Mouse (Mus musculus): ENCODE measurements around the gene Apoc2.

Gene Apoc2

DNA sequence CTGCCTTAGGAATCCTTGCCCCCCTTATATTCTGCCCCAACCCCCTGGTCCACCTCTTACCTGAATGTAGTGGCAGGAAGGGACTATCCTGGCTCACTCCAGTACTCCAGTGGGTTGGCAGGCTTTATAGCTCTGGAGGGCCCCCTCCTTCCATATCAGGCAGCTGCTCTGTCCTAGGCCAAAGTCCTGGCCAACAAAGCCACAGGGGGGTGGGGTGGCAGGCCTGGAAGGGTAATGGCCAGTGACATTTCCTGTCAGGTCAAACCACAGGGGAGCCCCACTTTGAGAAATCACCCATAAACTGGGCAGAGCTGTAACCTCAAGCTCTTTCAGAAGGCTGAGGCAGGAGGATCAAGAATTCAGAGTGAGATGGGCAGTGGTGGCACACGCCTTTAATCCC lies 1.1 kb downstream of the Apoc2 start:
- no peak for DNase-seq

DNA sequence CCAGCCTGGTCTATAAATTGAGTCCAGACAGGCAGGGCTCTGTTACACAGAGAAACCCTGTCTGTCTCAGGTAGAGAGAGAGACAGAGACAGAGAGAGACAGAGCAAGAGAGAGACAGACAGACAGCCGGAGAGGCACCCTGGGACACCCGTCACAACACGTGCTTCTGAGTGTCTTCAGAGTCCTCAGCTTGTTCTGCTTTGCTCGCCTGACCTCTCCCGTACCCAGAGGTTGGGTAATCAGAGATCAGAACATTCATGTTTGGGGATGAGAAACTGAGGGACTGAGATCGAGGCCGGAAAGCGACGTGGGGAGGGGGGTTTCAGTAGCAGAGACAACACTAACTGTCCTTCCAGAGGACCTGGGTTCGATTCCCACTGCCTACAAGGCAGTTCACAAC lies 1.9 kb downstream of the Apoc2 start:
- no peak for DNase-seq

DNA sequence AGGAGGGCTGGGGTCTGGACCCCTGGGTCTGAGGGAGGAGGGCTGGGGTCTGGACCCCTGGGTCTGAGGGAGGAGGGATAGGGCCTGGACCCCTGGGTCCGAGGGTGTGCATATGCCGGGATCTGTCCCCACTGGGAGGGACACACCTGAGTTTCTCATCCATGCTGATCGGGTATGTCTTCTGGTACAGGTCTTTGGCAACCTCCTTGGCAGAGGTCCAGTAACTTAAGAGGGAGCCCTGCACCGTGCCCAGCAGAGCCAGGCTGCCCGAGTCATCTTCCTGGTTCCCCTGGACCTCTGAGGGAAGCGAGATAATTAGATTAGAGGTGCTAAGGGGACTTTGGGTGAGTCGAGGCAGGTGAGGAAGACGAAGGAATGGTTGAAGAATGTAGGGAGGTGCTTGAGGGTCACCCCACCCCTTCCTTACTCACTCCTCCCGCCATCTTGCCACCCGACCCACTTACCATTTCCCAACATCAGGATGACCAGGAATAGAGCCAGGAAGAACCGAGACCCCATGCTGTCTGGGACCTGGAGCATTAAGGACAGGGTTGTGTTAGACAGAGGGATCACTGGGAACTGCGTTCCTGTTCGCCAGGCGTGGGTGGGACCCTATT lies 4.5 kb downstream of the Apoc2 start:
- no peak for DNase-seq

DNA sequence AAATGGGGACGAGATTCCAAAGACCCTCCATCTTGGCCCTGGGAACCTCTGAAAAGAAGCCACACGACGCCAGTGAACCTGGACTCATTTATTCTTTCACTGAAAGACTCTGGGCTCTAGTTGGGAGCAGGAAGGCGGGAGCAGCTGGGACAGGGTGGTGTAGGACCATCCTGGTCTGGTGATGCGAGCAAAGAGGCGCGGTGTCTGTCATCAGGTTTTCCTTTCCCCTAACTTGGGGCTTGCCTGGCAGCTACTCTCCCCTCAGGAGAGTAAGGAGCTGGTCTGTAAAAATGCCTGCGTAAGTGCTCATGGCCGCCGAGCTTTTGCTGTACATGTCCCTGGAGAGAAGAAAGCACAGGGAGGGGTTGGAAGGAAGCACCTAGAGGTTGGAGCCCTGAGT lies 6.2 kb downstream of the Apoc2 start:
- no peak for DNase-seq

DNA sequence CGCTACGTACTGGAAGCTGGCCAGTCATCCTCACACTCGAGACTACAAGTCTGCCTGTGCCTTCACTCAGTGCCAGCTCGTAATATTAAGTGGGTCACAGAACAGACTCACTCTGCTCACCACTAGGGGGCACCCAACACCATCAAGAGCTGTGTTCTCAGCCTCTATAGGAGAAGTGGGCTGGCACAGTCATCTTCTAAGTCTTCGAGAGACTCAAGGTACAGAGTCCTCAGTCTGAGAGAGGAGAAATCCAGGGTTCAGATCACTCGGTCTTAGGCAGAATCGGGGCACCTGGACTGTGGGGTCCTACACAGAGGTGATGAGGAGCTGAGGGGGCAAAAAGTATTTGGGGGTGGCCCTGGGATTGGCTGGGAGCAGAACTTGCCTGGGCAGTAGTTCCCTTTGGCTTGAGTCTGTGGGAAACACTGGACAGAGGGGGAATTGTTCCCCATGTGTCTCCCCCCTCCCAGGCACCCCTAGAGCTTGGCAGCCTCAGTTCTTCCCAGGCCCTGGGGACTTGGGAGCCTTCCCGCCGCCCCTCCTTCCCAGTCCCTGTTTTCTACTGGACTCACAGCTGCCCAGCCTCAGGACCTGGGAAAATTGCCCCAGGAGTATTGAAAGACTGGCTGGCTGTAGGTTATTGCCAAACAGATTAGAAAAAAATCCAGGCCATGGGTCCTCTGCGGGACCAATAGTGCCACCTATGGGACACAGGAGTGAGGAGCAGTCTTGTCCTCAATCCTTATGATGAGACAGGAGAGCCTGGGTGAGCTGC lies 8.6 kb downstream of the Apoc2 start:
- DNase-seq = peak; percentile 83 to 85

DNA sequence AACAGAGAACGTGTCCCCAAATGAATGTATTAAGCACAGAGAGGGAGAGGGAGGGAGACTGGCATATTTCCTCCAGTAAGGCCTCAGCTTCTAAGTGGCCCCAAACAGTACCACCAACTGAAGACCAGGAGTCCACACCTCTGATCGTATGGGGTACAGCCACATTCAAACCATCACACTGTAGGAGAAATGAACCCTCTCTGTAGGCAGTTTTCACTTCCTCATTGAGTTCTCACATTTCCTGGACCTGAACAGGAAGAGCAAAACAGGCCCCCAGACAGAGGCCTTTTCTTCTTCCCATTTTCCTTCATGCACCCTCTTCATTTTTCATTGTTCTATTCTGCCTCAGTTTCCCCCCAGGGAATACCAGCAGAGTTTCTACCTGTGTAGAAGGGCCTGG lies 10.3 kb downstream of the Apoc2 start:
- no peak for DNase-seq

DNA sequence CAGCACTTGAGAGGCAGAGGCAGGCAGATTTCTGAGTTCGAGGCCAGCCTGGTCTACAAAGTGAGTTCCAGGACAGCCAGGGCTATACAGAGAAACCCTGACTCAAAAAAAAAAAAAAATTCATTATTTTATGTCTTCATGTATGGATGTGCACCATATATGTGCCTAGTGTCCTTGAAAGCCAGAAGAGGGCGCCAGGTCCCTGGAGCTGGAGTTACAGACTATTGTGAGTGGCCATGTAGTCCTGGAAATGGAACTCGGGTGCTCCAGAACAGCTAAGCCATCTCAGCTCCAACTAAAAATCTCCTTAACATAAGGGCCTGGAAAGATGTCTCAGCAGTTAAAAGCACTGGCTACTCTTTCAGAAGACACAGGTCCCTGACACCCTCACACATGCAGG lies 11.0 kb downstream of the Apoc2 start:
- DNase-seq = no peak

DNA sequence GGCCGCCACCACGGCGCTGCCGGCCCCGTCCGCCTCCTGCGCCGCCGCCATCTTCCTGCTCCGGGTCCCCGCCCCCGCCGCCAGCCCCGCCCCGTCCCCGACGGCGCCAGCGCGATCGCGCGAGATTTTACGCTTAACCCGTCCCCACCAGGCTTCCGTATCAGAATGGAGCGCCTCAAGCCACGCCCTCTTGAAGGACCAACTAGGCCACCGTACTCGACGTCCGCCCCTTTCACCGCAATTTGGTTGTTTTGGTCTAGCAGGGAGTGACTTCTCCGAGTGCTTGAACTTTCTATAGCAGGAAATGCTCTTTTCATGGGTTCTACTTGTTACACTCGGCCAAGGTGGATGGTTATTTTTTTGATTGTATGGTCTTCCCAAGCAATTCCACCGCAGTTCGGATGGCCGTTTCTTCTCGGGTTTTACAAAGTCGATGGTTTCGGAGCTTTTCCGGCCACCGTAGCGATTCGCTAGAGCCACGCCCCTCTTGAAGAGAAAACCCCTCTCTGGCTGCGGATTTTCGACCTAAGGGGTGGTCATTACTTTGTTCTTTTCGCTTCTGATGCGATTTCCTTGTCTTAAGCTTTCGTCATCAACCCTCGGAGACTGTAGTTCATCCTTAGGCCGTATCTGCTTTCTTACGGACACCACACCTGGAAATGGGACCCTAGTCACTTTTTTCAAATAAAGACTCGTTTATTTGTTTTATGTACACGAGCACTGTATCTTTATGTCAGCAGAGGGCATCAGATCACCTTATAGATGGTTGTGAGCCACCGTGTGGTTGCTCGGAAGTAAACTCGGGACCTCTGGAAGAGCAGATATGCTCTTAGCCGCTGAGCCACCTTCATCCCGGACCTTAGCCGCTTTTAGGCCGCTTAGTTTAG lies 12.5 kb downstream of the Apoc2 start, which contains the start of gene Clptm1:
Clptm1 (minus strand) TSS at position 79 of the 887 bp plus-strand sequence.
- peak; percentile 96 to 97 for DNase-seq

DNA sequence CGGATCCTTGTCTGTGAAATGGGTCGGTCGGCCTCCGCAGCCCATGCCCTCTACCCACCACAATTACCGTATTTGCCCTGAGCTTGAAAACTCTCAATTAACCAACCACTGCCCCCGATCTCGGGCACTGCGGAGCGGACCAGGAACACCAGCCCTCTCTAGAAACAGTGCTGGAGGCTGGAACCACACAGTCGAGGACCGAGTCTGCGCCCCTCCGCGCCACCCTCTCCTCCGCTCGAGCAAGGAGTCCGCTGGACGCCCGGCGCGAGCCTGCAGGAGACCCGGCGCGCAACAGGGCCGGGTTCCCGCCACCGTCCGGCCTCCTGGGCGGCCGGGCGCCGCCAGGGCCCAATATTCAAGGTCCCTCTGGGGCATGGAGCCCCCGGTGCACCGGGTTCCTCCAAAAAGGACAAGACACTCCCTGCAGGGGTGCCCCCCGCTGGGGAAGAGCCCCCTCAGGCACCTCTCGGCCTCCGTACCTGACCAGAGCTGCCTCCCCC lies 13.2 kb downstream of the Apoc2 start:
- no peak for DNase-seq

DNA sequence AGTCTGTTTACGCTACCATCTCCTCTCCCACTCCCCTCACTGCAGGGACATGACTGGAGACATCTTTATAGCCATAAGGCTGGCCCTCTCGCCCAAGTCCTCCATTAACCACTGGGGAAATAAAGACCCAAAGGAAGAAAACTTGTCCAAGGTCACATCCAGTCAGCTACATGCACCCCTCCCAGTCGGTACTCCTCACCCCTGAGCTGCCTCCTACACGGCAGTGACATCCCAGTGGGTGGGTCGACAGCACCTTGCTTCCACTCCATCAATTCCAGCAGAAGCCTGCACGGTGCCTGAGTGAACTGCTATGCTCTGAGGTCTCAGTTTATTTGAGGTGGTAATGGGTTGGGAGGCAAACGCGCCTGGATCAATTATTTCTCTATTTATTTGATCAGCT lies 13.8 kb downstream of the Apoc2 start:
- peak in 1 of 2 experiments; percentile 20 for DNase-seq

DNA sequence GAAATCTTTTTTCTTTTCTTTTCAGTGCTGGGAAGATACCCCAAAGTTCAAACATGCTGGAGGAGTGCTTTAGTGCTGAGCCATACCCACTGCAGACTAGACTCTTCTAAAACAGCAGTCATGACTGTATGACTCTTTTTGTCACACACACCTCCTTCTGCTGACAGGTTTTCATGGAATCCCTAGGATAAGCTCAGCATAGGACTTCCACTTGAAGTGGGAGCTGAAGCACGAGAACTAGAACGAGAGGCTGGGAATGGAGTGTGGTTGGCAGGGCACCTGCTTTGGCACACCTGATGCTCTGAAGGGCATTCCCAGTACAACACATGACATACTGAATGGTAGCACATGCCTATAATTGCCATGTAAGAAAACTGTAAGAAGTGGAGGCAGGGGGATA lies 25.1 kb downstream of the Apoc2 start:
- DNase-seq = no peak

DNA sequence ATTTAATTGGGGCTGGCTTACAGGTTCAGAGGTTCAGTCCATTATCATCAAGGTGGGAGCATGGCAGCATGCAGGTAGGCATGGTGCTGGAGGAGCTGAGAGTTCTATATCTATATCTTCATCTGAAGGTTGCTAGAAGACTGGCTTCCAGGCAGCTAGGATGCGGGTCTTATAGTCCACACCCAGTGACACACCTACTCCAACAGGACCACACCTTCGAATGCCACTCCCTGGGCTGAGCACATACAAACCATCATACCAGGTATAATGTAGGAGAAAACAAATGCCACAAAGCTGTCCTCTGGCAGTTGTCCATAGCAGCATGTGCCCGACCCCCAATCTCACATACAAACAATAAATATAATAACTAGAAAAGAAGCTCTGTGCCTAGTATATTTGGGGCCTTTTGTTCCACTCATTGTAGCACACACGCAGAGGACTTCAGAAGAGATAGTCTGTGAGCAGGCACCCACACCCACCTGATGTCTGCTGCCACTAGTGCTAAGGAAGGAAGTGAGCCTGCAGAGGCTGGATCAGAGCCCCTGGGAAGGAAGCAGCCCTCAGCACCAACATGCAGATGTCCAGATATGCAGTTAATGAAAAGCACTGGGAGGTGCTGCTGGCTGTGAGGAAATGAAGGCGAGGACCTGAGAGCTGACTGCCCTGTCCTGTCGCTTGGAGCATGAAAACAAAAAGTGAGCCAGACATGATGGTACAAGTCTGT lies 26.5 kb downstream of the Apoc2 start:
- DNase-seq = no peak

DNA sequence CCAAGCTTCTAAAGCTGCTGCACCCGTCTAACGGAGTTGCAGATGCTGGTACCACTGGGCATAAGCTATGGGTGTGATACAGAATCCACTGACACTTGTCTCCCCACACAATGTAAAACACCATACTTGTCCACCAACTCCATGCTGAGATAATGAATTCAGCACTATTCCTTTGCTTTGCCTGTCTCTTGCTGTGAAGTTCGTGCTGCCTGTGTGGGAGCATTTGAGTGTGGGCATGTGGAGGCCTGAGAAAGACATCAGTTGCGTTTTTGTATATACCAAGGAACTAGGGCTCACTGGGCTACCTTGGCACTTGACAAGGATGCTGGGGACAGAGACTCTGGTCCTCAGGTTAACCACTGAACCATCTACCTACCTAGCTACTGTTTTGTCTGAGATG lies 36.5 kb downstream of the Apoc2 start:
- DNase-seq = no peak

DNA sequence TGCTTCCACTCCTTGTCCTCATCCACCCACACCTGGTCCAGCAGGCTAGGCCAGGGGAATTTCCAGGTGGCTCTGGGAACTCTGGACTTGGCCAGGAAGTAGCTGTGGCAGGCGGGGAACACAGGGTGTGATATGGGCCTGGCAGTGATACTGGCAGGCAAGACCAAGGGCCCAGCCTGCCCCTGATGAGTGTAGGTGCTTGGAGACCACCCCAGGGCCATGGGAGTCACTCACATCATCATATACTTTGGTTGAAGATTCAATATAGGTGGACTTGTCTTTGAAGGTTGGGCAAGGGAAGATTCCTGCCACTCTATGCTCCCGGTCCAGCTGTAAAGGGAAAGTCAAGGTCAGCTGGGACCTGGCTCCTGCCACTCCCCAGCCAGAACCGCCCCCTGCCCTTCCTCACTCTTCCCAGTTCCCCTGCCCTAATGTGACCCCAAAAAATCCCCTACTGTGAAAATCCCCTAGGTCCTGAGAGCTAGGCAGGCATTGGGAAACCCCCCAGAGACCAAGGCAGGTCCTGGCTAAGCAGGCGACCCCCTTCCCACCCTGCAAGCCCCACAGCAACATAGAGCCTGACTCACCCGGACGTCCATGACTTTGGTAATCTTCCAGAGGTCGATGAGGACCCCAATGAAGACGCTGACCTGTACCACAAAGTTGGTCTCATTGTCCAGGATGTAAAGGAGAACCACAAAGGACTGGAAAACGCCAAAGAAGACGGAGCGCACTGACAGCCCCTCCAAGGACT lies 42.5 kb downstream of the Apoc2 start:
- no peak for DNase-seq

DNA sequence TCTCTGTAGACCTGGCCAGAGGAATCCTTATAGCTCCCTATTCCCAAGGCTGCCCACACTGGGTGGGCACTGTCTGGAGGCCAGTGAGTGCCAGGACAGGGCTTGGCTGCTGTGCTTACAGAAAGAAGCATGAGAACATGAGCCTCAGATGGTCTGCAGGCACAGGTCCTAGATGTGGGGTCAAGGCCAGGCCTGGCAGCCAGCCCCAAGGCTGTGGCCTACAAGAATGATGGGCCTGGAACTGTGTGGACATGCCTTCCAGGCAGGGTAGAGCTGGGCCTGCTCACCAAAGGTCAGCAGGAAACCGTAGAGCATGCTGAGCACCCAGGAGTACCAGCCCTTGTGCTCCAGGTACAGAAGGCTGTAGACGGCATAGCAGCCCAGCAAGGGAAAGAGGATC lies 43.1 kb downstream of the Apoc2 start:
- no peak for DNase-seq

DNA sequence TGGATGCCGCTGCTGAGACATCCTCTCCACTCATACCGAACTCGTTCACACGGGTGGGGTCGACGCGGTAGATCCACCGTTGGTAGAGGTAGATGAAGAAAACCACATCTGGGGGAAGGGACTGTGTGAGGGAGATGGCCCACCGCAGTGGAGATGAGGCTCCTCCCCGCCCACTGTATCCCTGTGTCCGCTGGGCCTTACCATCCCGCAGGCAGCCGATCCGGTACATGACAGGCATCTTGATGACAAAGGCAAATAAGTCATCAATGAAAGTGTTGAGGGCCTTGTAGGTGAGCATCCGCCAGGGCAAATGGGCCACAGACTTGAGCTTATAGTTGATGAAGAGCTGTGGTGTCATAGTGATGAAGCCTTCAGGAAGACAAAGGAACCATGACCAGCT lies 43.9 kb downstream of the Apoc2 start:
- DNase-seq = no peak

DNA sequence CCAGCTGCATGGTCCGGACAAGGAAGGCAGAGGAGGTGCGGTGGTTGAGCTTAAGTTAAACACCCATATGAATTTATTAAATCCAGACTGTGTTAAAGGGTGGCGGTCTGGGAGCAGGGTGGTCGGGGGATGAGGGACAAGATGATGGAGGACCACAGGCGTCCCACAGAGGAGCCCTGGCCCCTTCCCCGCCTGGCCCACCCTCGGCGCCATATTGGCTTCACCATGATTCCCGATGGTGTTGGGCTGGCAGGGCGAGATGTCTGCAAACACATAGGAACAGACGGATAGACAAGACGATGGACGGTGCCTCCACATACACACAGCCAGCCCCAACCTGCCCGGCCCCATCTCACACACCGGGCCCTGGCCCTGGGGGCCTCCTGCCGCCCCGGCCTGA lies 44.5 kb downstream of the Apoc2 start:
- DNase-seq = no peak

DNA sequence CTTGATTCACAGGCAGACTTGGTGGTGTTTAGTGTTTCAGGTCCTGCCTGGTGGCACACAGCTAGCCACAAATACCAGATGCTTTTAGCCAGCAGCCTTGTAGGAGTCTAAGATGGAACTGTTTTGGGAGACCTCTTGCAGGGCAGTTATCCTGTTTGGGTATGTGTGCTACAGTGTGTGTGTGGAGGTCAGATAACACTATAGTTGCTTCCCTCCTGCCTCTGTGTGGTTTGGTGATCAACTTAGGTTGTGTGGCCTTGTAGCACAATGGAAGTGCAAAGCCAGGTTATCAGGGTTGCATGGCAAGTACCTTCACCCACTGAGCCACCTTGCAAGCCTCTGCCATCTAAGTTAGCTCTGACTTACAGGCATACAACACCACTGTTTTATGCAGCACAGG lies 45.0 kb downstream of the Apoc2 start:
- no peak for DNase-seq

DNA sequence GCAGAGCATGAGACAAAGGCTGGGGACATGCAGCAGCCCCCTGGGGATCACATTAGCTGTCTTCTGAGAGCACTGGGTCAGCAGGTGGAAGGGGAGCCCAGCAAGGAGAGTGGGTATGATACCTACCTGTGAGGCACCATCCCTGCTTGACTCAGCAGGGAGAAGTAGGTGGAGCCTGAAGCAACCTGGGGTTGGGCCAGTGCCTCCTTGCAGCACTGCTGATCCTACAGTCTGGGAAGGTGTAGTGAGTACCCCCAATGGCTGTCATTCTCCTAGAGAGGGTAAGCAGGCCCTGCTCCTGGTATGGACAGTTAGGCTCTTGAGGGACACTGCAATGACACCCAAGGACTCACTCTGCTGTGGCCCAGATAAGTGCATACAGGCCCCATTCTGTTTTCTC lies 45.5 kb downstream of the Apoc2 start:
- no peak for DNase-seq

DNA sequence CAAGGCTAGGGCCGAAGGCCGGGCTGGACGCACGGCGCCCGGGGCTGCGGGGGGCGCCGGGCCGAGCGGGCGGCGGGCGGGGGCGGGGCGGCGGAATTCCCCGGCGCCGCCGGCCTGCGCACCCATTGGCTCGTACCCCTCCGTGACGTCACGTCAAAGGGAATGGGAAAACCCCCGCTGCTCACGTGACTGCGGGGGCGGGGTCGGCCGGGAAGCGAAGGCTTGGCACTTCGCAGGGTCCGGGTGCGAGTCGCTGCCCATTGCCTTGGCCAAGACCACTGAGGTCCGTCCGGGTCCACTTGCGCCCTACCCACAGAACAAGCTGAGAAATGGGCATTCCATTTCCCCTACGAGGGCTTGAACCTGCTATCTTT lies 48.4 kb downstream of the Apoc2 start, which contains the start of gene Relb:
Relb (minus strand) TSS at position 78 of the 374 bp plus-strand sequence.
- DNase-seq = peak; percentile 86 to 89

DNA sequence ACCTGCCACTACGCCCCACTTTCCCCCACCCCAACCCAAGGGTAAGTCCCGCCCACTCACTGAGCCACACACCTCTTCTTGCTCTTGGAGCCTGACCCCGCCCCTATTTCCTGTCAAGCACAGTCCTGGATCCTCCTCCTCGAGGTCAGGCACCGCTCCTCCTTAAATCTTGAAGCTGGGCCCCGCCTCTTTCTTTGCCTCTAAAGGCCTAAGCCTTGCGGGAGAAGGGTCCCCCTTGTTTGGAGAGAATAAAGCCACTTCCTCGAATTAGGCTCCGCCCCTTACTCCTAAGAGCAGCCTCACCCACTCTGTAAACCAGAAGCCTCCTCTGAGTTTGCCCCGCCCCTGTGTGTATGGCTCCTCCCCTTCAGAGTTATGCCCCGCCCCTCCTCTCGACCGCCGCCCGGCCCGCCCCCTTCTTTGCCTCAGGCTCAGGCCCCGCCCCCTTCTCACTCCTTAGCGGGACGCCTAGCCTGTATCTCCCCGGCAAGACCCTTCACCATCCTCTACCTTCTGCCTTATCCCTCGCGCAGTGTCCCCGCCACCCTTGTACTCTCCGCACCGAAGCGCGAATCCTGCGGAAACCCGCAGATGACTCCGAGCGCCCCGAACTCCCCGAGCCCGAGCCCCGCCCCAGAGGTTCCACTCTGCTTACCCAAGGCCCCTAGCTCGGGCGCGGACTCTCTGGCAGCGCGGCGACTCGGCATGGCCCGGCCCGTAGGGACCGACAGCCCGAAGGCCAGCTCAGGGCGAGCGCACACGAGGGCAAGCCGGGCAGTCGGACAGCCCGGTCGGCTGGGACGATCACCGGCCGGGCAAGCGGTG lies 49.0 kb downstream of the Apoc2 start:
- peak; percentile 95 to 96 for DNase-seq
